Mouse (Mus musculus): ENCODE measurements around the gene Dxo. TPM values are rescaled to one million over a fixed set of nuclear protein-coding genes. Genes with fewer than 3 reads are reported as not detected.
A peak's percentile ranks its signal among the peaks of the same experiment; 100 is the strongest.
"Not testable (repeated sequence)": the region's sequence is repeated elsewhere in the genome, so short reads cannot be mapped to it uniquely, and the experiment has no call there.

The Dxo gene
- total RNA-seq, 2 experiments from 2014 or later: 8.3 to 8.8 TPM

DNA sequence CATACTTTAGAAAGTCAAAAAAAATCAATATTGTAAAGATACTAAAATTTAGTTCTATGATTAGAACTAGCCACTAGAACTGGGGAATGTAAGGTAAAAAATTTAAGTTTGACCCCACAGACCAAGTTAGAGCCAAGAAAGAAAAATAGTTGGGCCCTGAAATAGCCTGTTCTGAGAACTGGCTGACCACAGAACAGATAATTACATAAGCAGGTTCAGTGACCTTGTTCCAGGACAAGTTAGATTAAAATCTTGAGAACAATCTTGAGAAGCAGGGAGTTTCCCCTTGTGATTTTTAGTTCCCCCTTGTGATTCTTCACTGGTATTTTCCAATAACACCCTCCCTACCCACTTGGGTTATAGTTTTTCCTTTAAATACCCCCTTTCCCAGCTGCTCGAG is 6.0 kb upstream of the Dxo start:
- not testable (repeated sequence) for DNase-seq (ENCODE audit: low spot score)

DNA sequence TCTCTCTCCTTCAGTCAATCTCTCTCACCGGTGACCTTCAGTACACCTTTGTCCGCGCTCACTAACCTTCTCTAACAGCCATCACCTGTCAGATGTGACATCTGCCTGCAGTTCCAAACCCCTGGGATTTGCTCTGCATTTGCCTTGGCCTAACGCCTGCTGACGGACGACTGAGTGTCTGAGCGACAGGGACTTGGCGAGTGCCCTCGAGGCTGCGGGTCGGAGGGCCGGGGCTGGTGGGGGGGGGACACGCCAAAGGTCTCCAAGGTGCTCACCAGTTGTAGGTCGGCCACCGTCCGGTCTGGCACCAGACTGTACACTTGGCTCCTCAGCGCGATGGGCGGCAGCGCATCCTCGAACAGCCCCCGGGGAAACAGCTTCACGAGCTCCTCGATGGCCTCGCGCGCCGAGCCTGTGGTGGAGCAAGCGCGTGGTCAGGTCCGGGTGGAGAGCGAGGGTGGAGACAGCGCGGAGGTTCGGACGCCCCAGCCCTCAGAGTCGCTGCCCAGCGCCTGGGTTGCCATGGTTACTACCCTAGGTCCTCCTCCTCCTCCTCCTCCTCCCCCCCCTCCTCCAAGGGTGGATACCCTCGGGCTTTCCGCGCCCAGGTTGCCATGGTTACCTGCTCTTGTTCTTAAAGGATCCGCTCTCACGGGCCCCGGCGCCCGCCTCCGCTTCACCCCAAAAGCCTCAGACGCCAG is 514 bp upstream of the Dxo start:
- no peak for DNase-seq (ENCODE audit: low spot score)

DNA sequence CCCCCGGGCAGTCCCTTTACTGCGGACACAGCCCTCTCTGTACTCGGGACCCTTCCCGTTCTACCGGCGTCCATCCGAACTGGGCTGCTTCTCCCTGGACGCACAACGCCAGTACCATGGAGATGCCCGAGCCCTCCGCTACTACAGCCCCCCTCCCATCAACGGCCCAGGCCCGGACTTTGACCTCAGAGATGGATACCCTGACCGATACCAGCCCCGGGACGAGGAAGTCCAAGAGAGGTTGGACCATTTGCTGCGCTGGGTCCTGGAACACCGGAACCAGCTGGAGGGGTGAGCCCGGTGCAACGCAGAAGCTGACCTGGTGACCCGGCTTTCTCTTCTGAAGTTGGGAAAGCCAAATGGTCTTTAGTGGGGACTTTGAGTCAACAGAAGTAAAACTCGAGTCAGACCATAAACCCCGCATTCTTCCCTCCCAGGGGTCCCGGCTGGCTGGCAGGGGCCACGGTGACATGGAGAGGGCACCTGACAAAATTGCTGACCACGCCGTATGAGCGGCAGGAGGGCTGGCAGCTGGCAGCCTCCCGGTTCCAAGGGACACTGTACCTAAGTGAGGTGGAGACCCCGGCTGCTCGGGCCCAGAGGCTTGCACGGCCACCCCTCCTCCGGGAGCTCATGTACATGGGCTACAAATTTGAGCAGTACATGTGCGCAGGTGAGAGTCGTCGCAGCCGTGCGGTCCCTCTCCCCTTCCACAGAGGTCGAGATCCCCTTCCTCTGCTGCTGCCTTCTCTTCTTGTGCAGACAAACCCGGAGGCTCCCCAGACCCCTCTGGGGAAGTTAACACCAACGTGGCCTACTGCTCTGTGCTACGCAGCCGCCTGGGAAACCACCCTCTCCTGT is 875 bp downstream of the Dxo start:
- DNase-seq (ENCODE audit: low spot score): no peak

DNA sequence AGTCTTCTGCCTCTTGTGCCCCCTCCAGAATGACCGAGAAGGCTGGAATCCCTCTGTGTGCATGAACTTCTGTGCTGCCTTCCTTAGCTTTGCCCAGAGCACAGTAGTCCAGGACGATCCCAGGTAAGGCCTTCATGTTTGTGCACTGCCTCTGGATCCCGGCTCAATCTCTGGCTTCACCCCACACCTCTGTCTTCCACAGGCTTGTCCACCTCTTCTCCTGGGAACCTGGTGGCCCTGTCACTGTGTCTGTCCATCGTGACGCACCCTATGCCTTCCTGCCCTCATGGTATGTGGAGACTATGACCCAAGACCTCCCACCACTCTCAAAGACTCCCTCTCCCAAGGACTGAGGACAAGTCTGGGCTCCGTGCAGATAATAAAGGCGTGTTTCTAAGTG is 2.0 kb downstream of the Dxo start:
- DNase-seq (ENCODE audit: low spot score): no peak

DNA sequence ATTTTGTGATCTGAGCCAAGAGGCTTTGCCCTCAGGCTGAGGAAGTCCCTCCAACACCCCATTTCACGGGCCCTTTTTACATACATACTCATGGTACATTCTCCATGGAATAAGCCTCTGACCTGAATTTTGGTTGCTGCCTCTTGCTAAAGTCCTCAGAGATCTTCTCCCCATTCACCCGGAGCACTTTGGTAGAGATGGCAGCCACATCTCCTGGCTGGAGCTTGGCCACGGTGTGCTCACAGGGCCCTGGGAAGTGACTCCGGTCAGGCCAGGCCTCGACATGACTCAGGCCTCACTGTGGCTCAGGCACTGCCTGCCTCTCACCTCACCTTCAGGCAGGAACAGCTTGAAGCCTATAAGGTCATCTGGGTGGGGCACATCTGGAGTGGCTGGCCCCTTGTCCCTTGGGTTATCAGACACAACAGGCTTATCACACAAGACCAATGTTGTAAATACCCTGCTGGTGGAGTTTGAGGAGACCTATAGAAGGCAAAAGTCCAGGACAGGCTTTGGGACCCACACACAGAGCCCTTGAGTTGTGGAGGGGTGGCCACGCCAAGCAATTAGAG is 4.0 kb downstream of the Dxo start:
- DNase-seq (ENCODE audit: low spot score): no peak

DNA sequence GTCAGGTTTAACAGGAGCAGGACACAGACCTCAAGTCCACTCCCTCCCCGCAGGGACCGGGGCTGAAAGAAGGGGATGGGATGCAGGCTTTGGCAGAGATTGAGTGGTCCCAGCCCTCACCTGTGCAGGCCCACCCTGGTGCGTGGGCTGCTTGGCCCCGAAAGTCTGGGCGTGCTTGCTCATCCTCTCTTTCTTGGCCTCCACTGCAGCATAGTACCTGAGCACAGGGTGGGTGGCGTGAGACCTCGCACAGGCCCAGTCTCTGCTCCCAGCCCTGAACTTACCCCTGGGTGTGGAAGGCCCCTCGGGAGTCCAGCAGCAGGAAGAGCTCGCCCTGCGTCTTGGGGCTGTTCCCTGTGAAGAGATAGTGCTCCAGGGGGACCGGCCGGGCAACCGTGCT is 8.1 kb downstream of the Dxo start:
- DNase-seq (ENCODE audit: low spot score): no peak

DNA sequence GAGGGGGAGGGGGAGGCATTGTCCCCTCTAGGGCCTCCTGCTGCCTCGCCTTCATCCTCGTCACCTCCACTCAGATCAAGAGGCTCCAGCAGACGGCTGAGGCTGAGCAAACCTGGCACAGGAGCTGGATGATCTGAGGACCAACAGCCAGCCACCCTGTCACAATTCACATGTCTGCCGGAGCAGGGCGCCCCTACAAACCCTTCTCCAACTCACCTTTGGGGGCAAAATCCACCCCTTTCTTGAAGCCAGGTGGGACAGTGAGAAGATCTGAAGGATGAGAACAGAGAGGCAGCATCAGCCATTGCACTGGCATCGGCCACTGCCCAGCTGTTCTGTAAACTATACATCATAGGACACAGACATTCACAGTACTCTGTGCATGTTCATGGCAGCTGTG is 10.4 kb downstream of the Dxo start:
- no peak for DNase-seq (ENCODE audit: low spot score)

DNA sequence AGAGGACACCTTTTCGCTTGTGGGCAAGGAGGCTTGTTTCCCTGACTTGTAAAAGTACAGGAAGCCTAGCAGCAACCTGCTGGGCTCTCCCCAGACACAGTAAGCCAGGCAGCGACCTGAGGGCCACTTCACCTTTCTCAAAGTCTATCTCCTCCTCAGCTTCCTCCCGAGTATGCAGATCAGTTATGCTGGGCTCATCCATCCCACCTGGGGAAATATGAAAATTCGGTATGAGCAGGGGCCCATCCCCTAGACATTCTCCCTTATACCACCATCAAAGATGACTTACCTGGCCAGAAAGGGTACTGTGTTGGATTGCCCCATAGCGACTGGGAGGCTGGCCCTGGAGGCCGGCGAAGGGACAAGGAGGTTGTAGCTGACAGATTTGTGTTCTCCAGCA is 10.8 kb downstream of the Dxo start:
- no peak for DNase-seq (ENCODE audit: low spot score)

DNA sequence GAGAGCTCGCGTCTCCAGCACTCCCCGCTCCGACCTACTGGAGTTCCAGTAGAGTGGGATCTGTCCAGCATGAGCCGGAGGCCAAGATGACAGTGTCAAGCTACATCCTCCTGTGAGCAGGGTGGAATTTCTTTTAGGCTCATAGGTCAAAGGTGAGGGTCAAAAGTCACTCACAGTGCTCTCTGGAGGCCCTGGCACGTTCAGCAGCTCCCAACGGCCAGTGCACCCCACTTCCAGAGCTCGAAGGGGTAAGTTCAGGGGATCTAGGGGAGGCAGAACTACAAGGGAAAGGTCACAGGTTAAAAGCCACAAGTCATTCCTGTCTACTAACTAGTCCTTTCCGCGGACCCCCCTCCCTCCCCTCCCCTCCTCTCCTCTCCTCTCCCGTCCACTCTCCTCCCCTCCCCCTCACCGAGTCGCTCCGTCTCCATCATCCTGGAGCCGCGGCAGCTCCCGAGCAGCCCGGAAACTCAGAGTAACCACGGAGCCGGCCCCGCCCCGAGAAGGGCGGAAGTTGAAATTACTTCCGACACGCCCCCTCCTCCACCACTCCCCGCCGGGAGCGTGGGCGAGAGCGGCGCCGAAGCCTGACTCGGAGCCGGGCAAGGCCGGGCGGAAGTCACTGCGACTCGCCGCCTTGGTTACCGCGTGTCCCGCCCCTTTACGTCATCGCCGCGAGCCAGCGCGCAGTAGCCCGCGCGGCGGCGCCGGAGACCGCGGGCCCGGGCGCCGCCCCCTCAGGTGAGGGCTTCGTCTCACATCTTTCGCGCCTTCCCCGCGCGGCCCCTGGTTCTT is 13.1 kb downstream of the Dxo start, which contains the start of the genes Skiv2l and Nelfe:
TSS of gene Skiv2l (minus strand) at position 489 of the 795 bp plus-strand sequence.
TSS of gene Nelfe (plus strand) at position 670 of the 795 bp plus-strand sequence.
- DNase-seq (ENCODE audit: low spot score): peak; percentile 98

DNA sequence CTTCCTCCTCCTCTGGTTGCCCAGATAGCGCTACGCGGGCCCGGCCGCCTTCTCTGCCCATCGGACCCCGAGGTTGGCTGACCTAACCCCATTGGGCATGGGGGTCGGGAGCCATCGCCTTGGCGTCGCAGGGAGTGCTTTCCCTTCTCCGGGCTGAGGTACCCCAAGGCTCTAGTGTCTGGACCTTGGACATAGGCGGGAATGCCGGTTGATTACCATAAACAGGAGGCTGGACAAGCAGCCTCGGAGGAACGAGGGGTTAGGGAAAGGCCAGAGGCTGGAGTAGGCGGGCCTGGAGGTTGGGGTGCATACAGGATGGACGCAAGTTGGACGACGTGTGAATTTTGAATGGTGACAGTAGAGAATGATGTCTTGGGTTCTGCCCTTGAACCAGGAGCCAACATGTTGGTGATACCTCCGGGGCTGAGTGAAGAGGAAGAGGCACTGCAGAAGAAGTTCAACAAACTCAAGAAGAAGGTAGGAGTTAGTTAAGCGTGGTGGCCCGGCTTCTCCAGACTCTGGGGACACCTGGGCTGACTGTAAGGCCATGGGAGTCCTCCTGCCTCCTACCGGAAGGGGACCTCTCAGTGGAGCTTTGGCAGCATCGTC is 13.8 kb downstream of the Dxo start:
- DNase-seq (ENCODE audit: low spot score): no peak

DNA sequence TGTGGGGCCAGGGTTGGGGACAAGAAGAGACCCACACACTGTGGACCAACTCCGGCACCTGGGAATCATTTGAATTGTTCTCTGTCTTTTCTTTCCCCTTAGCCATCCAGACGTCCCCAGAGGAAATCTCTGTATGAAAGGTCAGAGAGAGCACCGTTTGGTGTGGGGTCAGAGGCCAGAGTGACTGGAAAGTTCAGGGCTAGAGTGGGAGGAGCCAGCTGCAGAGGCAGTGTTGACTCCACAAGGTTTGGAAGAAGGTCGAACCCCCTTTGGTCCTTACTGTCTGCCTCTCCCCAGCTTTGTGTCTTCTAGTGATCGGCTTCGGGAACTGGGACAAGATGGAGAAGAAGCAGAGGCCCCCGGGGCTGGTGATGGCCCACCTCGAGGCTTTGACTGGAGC is 16.7 kb downstream of the Dxo start:
- no peak for DNase-seq (ENCODE audit: low spot score)

DNA sequence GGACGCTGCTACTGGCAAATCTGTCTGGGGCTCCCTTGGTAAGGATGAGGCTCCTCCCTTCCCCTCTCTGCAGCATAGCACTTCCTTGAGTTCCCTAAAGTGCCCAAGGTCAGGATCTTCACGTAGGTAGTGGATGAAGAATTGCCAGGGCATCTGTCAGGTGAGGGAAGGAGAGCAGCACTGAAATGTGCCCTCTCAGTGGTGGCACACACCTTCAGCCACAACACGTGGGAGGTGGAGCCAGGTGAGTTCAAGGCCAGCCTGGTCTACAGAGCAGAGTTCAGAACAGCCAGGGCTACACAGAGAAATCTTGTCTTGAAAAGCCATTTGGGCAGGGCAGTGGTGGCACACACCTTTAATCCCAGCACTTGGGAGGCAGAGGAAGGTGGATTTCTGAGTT is 17.9 kb downstream of the Dxo start:
- no peak for DNase-seq (ENCODE audit: low spot score)

DNA sequence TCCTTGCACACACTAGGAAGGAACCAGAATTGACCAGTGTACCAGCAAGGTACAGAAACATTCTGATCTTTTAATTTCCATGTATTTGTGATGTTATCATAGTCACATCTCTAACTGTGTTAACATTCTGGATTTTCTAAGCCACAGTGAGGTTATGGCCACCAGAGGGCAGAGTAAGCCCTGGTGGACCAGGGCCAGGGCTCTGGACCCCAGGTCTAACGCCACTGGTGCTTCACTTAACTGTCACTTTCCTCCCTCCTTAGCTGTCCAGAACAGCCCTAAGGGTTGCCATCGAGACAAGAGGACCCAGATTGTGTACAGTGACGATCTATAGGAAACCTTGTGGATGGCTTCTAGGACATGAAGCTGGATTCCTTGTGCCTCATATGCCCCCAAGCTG is 19.0 kb downstream of the Dxo start:
- DNase-seq (ENCODE audit: low spot score): peak; percentile 32

DNA sequence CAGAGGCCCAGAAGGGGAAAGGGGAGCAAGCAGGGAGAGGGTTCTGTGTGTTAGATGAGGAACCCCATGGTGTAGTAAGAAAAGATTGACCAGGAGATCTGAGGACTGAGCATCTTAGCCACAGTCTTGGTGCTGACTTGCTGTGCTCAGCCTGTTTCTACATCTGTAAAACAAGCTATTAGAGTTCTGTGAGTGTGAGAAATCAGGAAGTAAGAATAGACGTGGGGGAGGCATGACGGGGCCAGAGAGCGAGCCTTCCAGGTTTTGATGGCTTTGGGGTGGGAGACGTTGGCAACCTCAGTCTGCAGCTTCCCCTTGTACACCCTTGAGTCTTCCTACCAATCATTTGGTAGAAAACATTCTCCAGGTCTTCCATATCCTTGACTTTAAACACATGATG is 21.9 kb downstream of the Dxo start:
- no peak for DNase-seq (ENCODE audit: low spot score)

DNA sequence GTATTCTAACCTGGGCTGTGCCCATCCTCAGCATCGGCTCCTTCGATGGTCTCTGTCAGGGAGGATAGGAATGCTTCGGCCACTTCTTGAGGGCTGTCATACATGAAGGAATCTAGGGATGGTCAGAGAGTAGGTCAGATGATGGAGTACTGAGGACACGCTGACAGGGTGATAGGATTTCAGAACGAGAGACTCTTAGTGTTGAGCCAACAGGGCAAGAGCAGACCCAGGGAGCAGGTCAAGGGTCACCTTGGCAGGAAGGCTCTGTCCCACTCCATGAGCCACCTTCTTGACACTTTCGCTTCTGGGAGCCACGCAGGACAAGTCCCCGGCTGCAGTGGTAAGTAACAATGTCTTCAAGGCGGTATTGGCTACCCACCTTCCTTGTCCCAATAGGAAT is 23.7 kb downstream of the Dxo start:
- DNase-seq (ENCODE audit: low spot score): no peak

DNA sequence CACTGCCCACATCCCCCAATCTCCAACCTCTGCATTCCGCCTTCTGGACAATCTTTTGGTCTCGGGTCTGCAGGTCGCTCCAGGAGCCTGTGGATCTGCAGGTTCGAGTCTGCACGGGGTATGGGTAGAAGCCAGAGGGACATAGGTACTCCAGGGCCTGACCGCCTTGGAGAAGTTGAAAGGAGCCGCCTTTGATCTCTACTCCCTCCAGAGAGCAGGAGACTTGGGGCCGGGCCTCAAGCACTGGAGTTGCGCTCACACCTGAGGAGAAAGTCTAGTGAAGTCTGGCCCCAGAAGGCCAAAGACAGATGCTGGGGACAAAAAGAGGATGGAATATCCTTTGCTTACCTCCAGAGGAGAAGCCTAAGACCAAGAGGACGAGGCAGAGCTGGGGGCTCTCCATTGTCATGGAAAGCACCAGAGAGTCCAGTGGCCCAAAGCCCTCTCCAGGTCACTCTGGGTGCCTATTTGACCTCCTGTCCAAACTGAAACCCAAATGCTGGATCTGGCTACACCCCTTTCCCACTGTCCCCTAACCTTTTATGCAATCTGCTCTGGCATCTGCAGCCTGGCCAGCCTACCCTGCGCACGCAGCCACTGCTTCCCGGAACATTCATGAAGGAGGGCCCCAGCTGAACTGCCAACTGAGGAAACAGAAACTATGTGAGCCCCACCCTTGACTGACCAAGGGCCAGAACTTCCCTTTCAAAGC is 25.0 kb downstream of the Dxo start:
- peak; percentile 26 for DNase-seq (ENCODE audit: low spot score)

DNA sequence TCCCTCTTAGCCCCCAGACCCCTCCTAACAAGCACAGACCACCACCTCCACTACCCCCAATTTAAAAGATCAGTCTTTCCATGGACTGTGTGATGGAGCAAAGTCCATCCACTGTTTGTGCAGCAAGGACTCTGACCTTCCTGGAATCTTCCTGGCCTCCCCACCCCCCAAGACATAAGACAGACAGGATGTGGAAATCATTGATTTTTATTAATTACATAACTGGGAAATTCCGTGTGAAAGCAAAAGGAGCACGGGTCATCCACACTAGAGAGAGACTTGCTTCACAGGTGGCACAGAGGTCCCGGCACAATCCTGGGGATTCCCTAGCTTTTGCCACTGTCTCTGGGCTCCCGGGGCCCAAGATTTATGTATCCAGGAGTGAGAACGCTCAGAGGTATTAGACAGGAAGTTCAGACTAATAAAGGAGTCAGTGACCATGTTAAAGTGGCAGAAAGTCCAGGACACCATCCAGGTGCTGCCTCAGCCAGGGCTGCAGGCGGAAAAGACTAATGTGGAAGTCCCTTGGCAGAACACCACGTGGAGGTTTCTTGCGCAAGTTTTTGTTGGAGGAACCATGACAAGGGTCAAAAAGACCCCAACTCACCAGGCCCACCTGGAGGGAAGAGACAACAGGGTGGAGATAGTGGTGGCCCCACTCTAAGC is 25.7 kb downstream of the Dxo start, which contains the start of gene Cfb:
TSS of gene Cfb (minus strand) at position 103 of the 666 bp plus-strand sequence.
- no peak for DNase-seq (ENCODE audit: low spot score)

DNA sequence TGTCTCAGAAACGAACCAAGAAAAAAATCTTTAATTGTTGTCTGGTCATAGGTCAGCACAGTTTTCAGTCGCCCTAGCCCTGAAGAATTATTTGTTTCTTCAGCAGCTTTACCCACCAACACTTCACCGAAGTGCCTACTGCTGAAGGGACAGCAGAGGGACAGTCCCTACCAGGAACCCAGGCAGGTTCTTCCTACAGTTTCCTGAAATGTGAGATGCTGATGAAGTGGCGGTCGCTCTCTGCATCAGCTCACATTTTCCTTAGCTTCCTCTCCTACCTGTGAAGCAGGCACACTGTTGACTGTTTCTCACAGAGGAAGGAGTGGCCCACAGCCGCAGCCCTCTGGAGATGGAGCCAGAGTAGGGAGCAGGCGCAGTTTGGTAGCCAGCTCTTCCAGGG is 29.2 kb downstream of the Dxo start:
- DNase-seq (ENCODE audit: low spot score): no peak

DNA sequence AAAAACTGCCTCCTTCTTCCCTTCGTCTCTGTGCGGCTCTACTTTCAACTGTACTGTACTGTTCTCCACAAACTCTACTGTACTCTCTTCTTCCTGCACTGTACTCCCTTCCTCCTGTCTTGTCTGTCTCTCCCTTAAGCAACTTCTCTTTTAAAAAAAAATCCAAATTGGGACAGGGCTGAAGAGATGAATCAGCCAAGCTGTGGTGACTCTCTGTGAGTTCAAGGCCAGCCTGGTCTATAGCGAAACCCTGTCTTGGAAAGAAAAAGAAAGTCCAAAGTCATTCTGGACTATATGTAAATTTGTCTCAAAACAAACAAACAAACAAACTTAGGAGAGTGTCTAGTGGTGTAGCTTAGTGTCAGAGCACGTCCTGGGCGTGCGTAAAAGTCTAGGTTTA is 37.5 kb downstream of the Dxo start:
- no peak for DNase-seq (ENCODE audit: low spot score)

DNA sequence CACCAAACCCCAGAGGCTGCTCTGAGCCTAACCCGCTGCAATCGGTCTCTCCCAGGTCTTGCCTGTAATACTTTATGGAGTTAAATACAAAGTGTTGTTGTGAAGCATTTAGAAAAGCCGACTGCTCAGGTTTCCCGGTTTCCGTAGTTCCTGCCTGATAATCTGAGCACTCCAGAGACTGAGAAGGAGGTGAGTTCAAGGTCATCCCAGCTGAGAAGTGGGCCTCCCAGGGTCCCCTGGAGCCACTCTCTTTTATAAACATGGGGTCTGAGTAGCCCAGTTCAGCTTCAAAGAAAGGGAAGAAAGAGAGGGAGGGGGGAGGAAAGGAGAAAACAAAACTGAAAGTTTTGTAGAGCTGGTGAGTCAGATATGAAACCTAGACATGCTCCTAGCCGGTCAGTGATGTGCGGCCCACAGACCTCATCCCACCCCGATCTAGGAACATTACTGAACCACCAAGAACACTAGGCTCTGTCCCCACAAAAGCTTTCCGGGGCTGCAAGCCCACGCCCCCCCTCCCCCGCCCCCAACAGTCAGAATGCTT is 42.6 kb downstream of the Dxo start, which contains the start of gene Zbtb12:
TSS of gene Zbtb12 (plus strand) at position 148 of the 544 bp plus-strand sequence.
- DNase-seq (ENCODE audit: low spot score): no peak

Data from gastrocnemius, adult 18-20 months (tissue).